Mouse (Mus musculus): ENCODE measurements around the gene Itga3. TPM values are rescaled to one million over a fixed set of nuclear protein-coding genes. Genes with fewer than 3 reads are reported as not detected.

Gene Itga3
- polyA plus RNA-seq, 1 experiment, result 17.1 TPM

- TF ChIP-seq POLR2A (IDR thresholded peaks at IDR 0.05; ENCODE audit: control insufficient read depth, extremely low read depth, insufficient read depth, low read length, poor library complexity), result no peak
- TF ChIP-seq CTCF (IDR thresholded peaks at IDR 0.05; ENCODE audit: borderline replicate concordance, control insufficient read depth, extremely low read depth, insufficient read depth, low read length, poor library complexity), result peak; percentile 81; the same call in 1 of the 2 replicates
- Histone ChIP-seq H3K36me3 (ENCODE audit: control insufficient read depth, insufficient read depth, low read length) (no peaks in the 10 kb centered on the region), H3K4me3 (ENCODE audit: control insufficient read depth, insufficient read depth, low read length) (peak overlapping the region; percentile 56), H3K4me1 (replicated peaks; ENCODE audit: control insufficient read depth, insufficient read depth, low read length) (peaks cover 12% of the 10 kb centered on the region), H3K27me3 (ENCODE audit: control insufficient read depth, insufficient read depth, low read length) (no peaks in the 10 kb centered on the region), H3K27ac (ENCODE audit: control insufficient read depth, insufficient read depth, low read length) (no peak overlapping the region)
- WGBS, result 0% methylated on average over 11 of the region's 11 CpGs
- DNase-seq, result peak; percentile 68
Measured at GRCm38 (mm10) chr11:95042096-95042495, 34.5 kb downstream of the Itga3 start.

GRCm38 (mm10) chr11:95041139-95041609 is 35.4 kb downstream of the Itga3 start, which contains the start of gene Pdk2:
Gene Pdk2 (minus strand): TSS chr11:95041354.
- Histone ChIP-seq H3K4me3 (ENCODE audit: control insufficient read depth, insufficient read depth, low read length) (peak within 1 kb of the TSS; percentile 89), H3K4me1 (replicated peaks; ENCODE audit: control insufficient read depth, insufficient read depth, low read length) (peaks cover 12% of the 10 kb centered on the region), H3K27me3 (ENCODE audit: control insufficient read depth, insufficient read depth, low read length) (no peaks in the 10 kb centered on the region), H3K36me3 (ENCODE audit: control insufficient read depth, insufficient read depth, low read length) (no peaks in the 10 kb centered on the region), H3K27ac (ENCODE audit: control insufficient read depth, insufficient read depth, low read length) (no peak within 1 kb of the TSS)
- TF ChIP-seq CTCF (IDR thresholded peaks at IDR 0.05; ENCODE audit: borderline replicate concordance, control insufficient read depth, extremely low read depth, insufficient read depth, low read length, poor library complexity) (no peak), POLR2A (IDR thresholded peaks at IDR 0.05; ENCODE audit: control insufficient read depth, extremely low read depth, insufficient read depth, low read length, poor library complexity) (0 out of 2 replicates have a peak, but pooled peaks have one; percentile 46)
- DNase-seq, result peak; percentile 92
- under 1% methylated on average over 41 of the region's 41 CpGs for WGBS

GRCm38 (mm10) chr11:95040491-95041138 is 36.0 kb downstream of the Itga3 start:
- Histone ChIP-seq H3K36me3 (ENCODE audit: control insufficient read depth, insufficient read depth, low read length) (no peaks in the 10 kb centered on the region), H3K27ac (ENCODE audit: control insufficient read depth, insufficient read depth, low read length) (no peak overlapping the region), H3K4me3 (ENCODE audit: control insufficient read depth, insufficient read depth, low read length) (peak overlapping the region; percentile 89), H3K27me3 (ENCODE audit: control insufficient read depth, insufficient read depth, low read length) (no peaks in the 10 kb centered on the region), H3K4me1 (replicated peaks; ENCODE audit: control insufficient read depth, insufficient read depth, low read length) (peaks cover 12% of the 10 kb centered on the region)
- TF ChIP-seq POLR2A (IDR thresholded peaks at IDR 0.05; ENCODE audit: control insufficient read depth, extremely low read depth, insufficient read depth, low read length, poor library complexity), result 0 out of 2 replicates have a peak, but pooled peaks have one; percentile 5
- TF ChIP-seq CTCF (IDR thresholded peaks at IDR 0.05; ENCODE audit: borderline replicate concordance, control insufficient read depth, extremely low read depth, insufficient read depth, low read length, poor library complexity), result no peak
- WGBS, result 2% methylated on average over 20 of the region's 20 CpGs
- DNase-seq, result peak; percentile 37

- H3K27me3 ChIP-seq (ENCODE audit: control insufficient read depth, insufficient read depth, low read length), result no peaks in the 10 kb centered on the region
- no peak overlapping the region for H3K27ac ChIP-seq (ENCODE audit: control insufficient read depth, insufficient read depth, low read length)
- peaks cover 12% of the 10 kb centered on the region for H3K4me1 ChIP-seq (replicated peaks; ENCODE audit: control insufficient read depth, insufficient read depth, low read length)
- no peaks in the 10 kb centered on the region for H3K36me3 ChIP-seq (ENCODE audit: control insufficient read depth, insufficient read depth, low read length)
- no peak overlapping the region for H3K4me3 ChIP-seq (ENCODE audit: control insufficient read depth, insufficient read depth, low read length)
- WGBS, result 93% methylated on average over 4 of the region's 4 CpGs
- TF ChIP-seq POLR2A (IDR thresholded peaks at IDR 0.05; ENCODE audit: control insufficient read depth, extremely low read depth, insufficient read depth, low read length, poor library complexity) (no peak), CTCF (IDR thresholded peaks at IDR 0.05; ENCODE audit: borderline replicate concordance, control insufficient read depth, extremely low read depth, insufficient read depth, low read length, poor library complexity) (no peak)
- DNase-seq, result no peak
Measured at GRCm38 (mm10) chr11:95039766-95040165, 36.8 kb downstream of the Itga3 start.

GRCm38 (mm10) chr11:95038818-95039655 is 37.6 kb downstream of the Itga3 start:
- no peaks in the 10 kb centered on the region for H3K36me3 ChIP-seq (ENCODE audit: control insufficient read depth, insufficient read depth, low read length)
- no peak overlapping the region for H3K27ac ChIP-seq (ENCODE audit: control insufficient read depth, insufficient read depth, low read length)
- 96% methylated on average over 13 of the region's 13 CpGs for WGBS
- H3K4me1 ChIP-seq (replicated peaks; ENCODE audit: control insufficient read depth, insufficient read depth, low read length), result peaks cover 12% of the 10 kb centered on the region
- no peak for TF ChIP-seq CTCF (IDR thresholded peaks at IDR 0.05; ENCODE audit: borderline replicate concordance, control insufficient read depth, extremely low read depth, insufficient read depth, low read length, poor library complexity)
- TF ChIP-seq POLR2A (IDR thresholded peaks at IDR 0.05; ENCODE audit: control insufficient read depth, extremely low read depth, insufficient read depth, low read length, poor library complexity), result no peak
- no peaks in the 10 kb centered on the region for H3K27me3 ChIP-seq (ENCODE audit: control insufficient read depth, insufficient read depth, low read length)
- H3K4me3 ChIP-seq (ENCODE audit: control insufficient read depth, insufficient read depth, low read length), result no peak overlapping the region
- no peak for DNase-seq

GRCm38 (mm10) chr11:95038156-95038817 is 38.3 kb downstream of the Itga3 start:
- TF ChIP-seq POLR2A (IDR thresholded peaks at IDR 0.05; ENCODE audit: control insufficient read depth, extremely low read depth, insufficient read depth, low read length, poor library complexity) (no peak), CTCF (IDR thresholded peaks at IDR 0.05; ENCODE audit: borderline replicate concordance, control insufficient read depth, extremely low read depth, insufficient read depth, low read length, poor library complexity) (no peak)
- no peak for DNase-seq
- Histone ChIP-seq H3K4me3 (ENCODE audit: control insufficient read depth, insufficient read depth, low read length) (no peak overlapping the region), H3K27ac (ENCODE audit: control insufficient read depth, insufficient read depth, low read length) (no peak overlapping the region), H3K36me3 (ENCODE audit: control insufficient read depth, insufficient read depth, low read length) (no peaks in the 10 kb centered on the region), H3K4me1 (replicated peaks; ENCODE audit: control insufficient read depth, insufficient read depth, low read length) (peaks cover 12% of the 10 kb centered on the region), H3K27me3 (ENCODE audit: control insufficient read depth, insufficient read depth, low read length) (no peaks in the 10 kb centered on the region)
- whole genome bisulfite sequencing, result 96% methylated on average over 14 of the region's 14 CpGs

Measured in thymus, adult 2 months (tissue).